ENCODE assay signal across 17 mouse cellular contexts in genomic region chr5:27687311-27687710, GRCm38 (mm10).
DNase-seq lines count a peak whose midpoint lies in the region; ATAC-seq and TF ChIP-seq lines count a peak whose summit lies in the region.
"Had no signal": no experiment of that assay in that cellular context is flagged by ENCODE, and none has a peak within 500 bp of the region (broad histone marks: within the 10 kb centered on the region; RNA-seq: fewer than 3 reads in every experiment).

No protein-coding gene starts in this region.

- no peak overlapping the region for H3K4me2 ChIP-seq in forebrain, postnatal 0 days (ENCODE audit: low read depth)
- no peak overlapping the region for H3K4me2 ChIP-seq in forebrain, embryonic 14.5 days (ENCODE audit: low read length)
- no peak overlapping the region for H3K4me2 ChIP-seq in liver, embryonic 14.5 days (ENCODE audit: low read depth)
- no peak overlapping the region for H3K4me2 ChIP-seq in liver, embryonic 11.5 days
- H3K4me2 ChIP-seq in stomach, postnatal 0 days (replicated peaks; ENCODE audit: low read depth), result no peak overlapping the region
- H3K4me2 ChIP-seq: embryonic facial prominence, embryonic 13.5 days; forebrain, embryonic 12.5 days; heart, embryonic 11.5 days; liver, embryonic 13.5 days; midbrain, embryonic 15.5 days had no signal

- H3K4me1 ChIP-seq in forebrain, postnatal 0 days (ENCODE audit: insufficient read depth), result no peaks in the 10 kb centered on the region
- H3K4me1 ChIP-seq in forebrain, embryonic 14.5 days (ENCODE audit: control insufficient read depth, insufficient read depth, low read length), result no peaks in the 10 kb centered on the region
- no peaks in the 10 kb centered on the region for H3K4me1 ChIP-seq in liver, embryonic 14.5 days (replicated peaks; ENCODE audit: control insufficient read depth in 2 of 2, insufficient read depth in 2 of 2, low read length in 1 of 2)
- no peaks in the 10 kb centered on the region for H3K4me1 ChIP-seq in liver, embryonic 11.5 days (replicated peaks; ENCODE audit: control insufficient read depth, insufficient read depth, low read length)
- H3K4me1 ChIP-seq in stomach, postnatal 0 days (replicated peaks; ENCODE audit: control insufficient read depth, insufficient read depth), result no peaks in the 10 kb centered on the region
- H3K4me1 ChIP-seq: embryonic facial prominence, embryonic 13.5 days; liver, embryonic 13.5 days had no signal

- H3K4me3 ChIP-seq in forebrain, postnatal 0 days (ENCODE audit: low read depth, low read length), result no peak overlapping the region
- no peak overlapping the region for H3K4me3 ChIP-seq in forebrain, embryonic 14.5 days (ENCODE audit: low read depth, low read length)
- H3K4me3 ChIP-seq in liver, embryonic 14.5 days (ENCODE audit: insufficient read depth in 1 of 2, low read depth in 2 of 2, low read length in 2 of 2), result no peak overlapping the region
- no peak overlapping the region for H3K4me3 ChIP-seq in liver, embryonic 11.5 days (ENCODE audit: low read depth, low read length)
- H3K4me3 ChIP-seq in stomach, postnatal 0 days (ENCODE audit: low read depth, low read length), result no peak overlapping the region
- H3K4me3 ChIP-seq: embryonic facial prominence, embryonic 13.5 days; forebrain, embryonic 12.5 days; liver, embryonic 13.5 days; midbrain, embryonic 15.5 days had no signal

- no peak for ATAC-seq in forebrain, postnatal 0 days
- no peak for ATAC-seq in forebrain, embryonic 14.5 days
- no peak for ATAC-seq in liver, embryonic 14.5 days (ENCODE audit: insufficient read depth)
- no peak for ATAC-seq in liver, embryonic 11.5 days (replicated peaks; ENCODE audit: low FRiP score)
- ATAC-seq in stomach, postnatal 0 days (ENCODE audit: low FRiP score, low TSS enrichment), result no peak
- ATAC-seq: midbrain, embryonic 15.5 days had no signal

- H3K9me3 ChIP-seq in forebrain, postnatal 0 days (ENCODE audit: low read length), result no peaks in the 10 kb centered on the region
- no peaks in the 10 kb centered on the region for H3K9me3 ChIP-seq in forebrain, embryonic 14.5 days (replicated peaks; ENCODE audit: control insufficient read depth, low read length)
- H3K9me3 ChIP-seq in liver, embryonic 14.5 days (ENCODE audit: control insufficient read depth, low read length), result no peaks in the 10 kb centered on the region
- no peaks in the 10 kb centered on the region for H3K9me3 ChIP-seq in liver, embryonic 11.5 days (ENCODE audit: control insufficient read depth, low read length)
- H3K9me3 ChIP-seq in stomach, postnatal 0 days (ENCODE audit: control insufficient read depth, low read length), result no peaks in the 10 kb centered on the region
- H3K9me3 ChIP-seq: embryonic facial prominence, embryonic 13.5 days; liver, embryonic 13.5 days; midbrain, embryonic 15.5 days had no signal

- 87% methylated on average over 2 of the region's 2 CpGs for WGBS in forebrain, postnatal 0 days
- 86% methylated on average over 2 of the region's 2 CpGs for WGBS in forebrain, embryonic 14.5 days
- WGBS in liver, embryonic 14.5 days (ENCODE audit: insufficient replicate concordance), result 69% methylated on average over 2 of the region's 2 CpGs
- 90% methylated on average over 2 of the region's 2 CpGs for WGBS in liver, embryonic 11.5 days
- WGBS in stomach, postnatal 0 days, result 82% methylated on average over 2 of the region's 2 CpGs

- no peak for DNase-seq in forebrain, postnatal 0 days
- DNase-seq in forebrain, embryonic 14.5 days (ENCODE audit: low spot score), result no peak
- no peak for DNase-seq in liver, embryonic 14.5 days (ENCODE audit: low read depth in 3 of 3, low spot score in 3 of 3)
- DNase-seq in liver, embryonic 11.5 days (ENCODE audit: low spot score), result no peak
- DNase-seq in R1 (ENCODE audit: low read depth, low spot score), result peak; percentile 73
- DNase-seq in stomach, postnatal 0 days (ENCODE audit: low spot score), result no peak
- no peak for DNase-seq in layer of hippocampus, adult 8-10 months (ENCODE audit: low spot score in 2 of 2)
- DNase-seq in left cerebral cortex, postnatal 36 days (ENCODE audit: low spot score in 2 of 2), result no peak
- DNase-seq: adrenal gland, adult 8-10 months; heart, postnatal 4 days; kidney, postnatal 4 days; liver, embryonic 13.5 days had no signal

- no peak overlapping the region for H3K27ac ChIP-seq in forebrain, postnatal 0 days (ENCODE audit: low read depth, low read length)
- H3K27ac ChIP-seq in forebrain, embryonic 14.5 days (ENCODE audit: low read depth, low read length), result no peak overlapping the region
- no peak overlapping the region for H3K27ac ChIP-seq in liver, embryonic 14.5 days
- no peak overlapping the region for H3K27ac ChIP-seq in liver, embryonic 11.5 days (ENCODE audit: low read depth, low read length)
- H3K27ac ChIP-seq in stomach, postnatal 0 days (replicated peaks), result no peak overlapping the region
- H3K27ac ChIP-seq: embryonic facial prominence, embryonic 13.5 days; forebrain, embryonic 12.5 days; liver, embryonic 13.5 days; macrophage; midbrain, embryonic 15.5 days had no signal

- intact Hi-C loops in left cerebral cortex, postnatal 36 days (cut with DNase I), result loop anchor here (10.0 kb wide), 1 partner anchor 407 kb away; no protein-coding TSS in a partner anchor

- TF ChIP-seq EP300 in liver, embryonic 14.5 days (IDR thresholded peaks at IDR 0.05; ENCODE audit: low read depth), result no peak
- TF ChIP-seq EP300 in stomach, postnatal 0 days (optimal IDR thresholded peaks at IDR 0.05), result no peak

- no peaks in the 10 kb centered on the region for H3K36me3 ChIP-seq in forebrain, postnatal 0 days (ENCODE audit: insufficient read depth)
- no peaks in the 10 kb centered on the region for H3K36me3 ChIP-seq in forebrain, embryonic 14.5 days (ENCODE audit: control insufficient read depth, insufficient read depth, low read length)
- no peaks in the 10 kb centered on the region for H3K36me3 ChIP-seq in liver, embryonic 14.5 days (replicated peaks; ENCODE audit: control insufficient read depth, insufficient read depth, low read depth)
- no peaks in the 10 kb centered on the region for H3K36me3 ChIP-seq in liver, embryonic 11.5 days (ENCODE audit: control insufficient read depth, insufficient read depth, low read length)
- H3K36me3 ChIP-seq in stomach, postnatal 0 days (ENCODE audit: control insufficient read depth, insufficient read depth, low read length), result no peaks in the 10 kb centered on the region
- H3K36me3 ChIP-seq: embryonic facial prominence, embryonic 13.5 days; forebrain, embryonic 12.5 days; liver, embryonic 13.5 days; midbrain, embryonic 15.5 days had no signal

- no peaks in the 10 kb centered on the region for H3K27me3 ChIP-seq in forebrain, postnatal 0 days (ENCODE audit: insufficient read depth, low read length)
- no peaks in the 10 kb centered on the region for H3K27me3 ChIP-seq in forebrain, embryonic 14.5 days (replicated peaks; ENCODE audit: control insufficient read depth, insufficient read depth, low read length)
- H3K27me3 ChIP-seq in liver, embryonic 14.5 days (ENCODE audit: control insufficient read depth, insufficient read depth, low read length), result no peaks in the 10 kb centered on the region
- no peaks in the 10 kb centered on the region for H3K27me3 ChIP-seq in liver, embryonic 11.5 days (replicated peaks; ENCODE audit: control insufficient read depth, insufficient read depth, low read length)
- no peaks in the 10 kb centered on the region for H3K27me3 ChIP-seq in stomach, postnatal 0 days (ENCODE audit: control insufficient read depth, insufficient read depth, low read length)
- H3K27me3 ChIP-seq: embryonic facial prominence, embryonic 13.5 days; forebrain, embryonic 12.5 days; liver, embryonic 13.5 days; midbrain, embryonic 15.5 days had no signal

- peak; percentile 24; the same call in 1 of the 2 replicates for TF ChIP-seq CTCF in forebrain, postnatal 0 days (IDR thresholded peaks at IDR 0.05; ENCODE audit: low read depth)
- peak; percentile 78 for TF ChIP-seq CTCF in liver, embryonic 14.5 days (IDR thresholded peaks at IDR 0.05; ENCODE audit: low read depth)
- peak; percentile 46 for TF ChIP-seq CTCF in stomach, postnatal 0 days (IDR thresholded peaks at IDR 0.05; ENCODE audit: low read depth)

- H3K9ac ChIP-seq in forebrain, postnatal 0 days, result no peak overlapping the region
- H3K9ac ChIP-seq in forebrain, embryonic 14.5 days (ENCODE audit: low read length), result no peak overlapping the region
- no peak overlapping the region for H3K9ac ChIP-seq in liver, embryonic 14.5 days (replicated peaks)
- H3K9ac ChIP-seq in liver, embryonic 11.5 days (ENCODE audit: low read depth, low read length), result no peak overlapping the region
- no peak overlapping the region for H3K9ac ChIP-seq in stomach, postnatal 0 days (ENCODE audit: low read length)
- H3K9ac ChIP-seq: embryonic facial prominence, embryonic 13.5 days; forebrain, embryonic 12.5 days; liver, embryonic 13.5 days; midbrain, embryonic 15.5 days had no signal

Comparison
In these comparisons a context has a peak if more than half of its experiments do, and no peak if none do; other contexts are left out.
1. CTCF ChIP-seq: peak in every context shown above with its lines; median percentile 78 in liver, embryonic 14.5 days; 46 in stomach, postnatal 0 days; 24 in forebrain, postnatal 0 days.